Mouse (Mus musculus): ENCODE data around the gene Fli1.

Fli1 gene

GRCm38 (mm10) chr9:32542212-32543039 is at the start of gene Fli1:
Gene Fli1, minus strand, starts transcription at chr9:32542861.
- peak; percentile 40 for DNase-seq (ENCODE audit: low read depth, low spot score)

GRCm38 (mm10) chr9:32591732-32592582 is 49.3 kb upstream of the Fli1 start:
- peak; percentile 92 for DNase-seq (ENCODE audit: low read depth, low spot score)

- no peak for DNase-seq (ENCODE audit: low read depth, low spot score)
Observed at GRCm38 (mm10) chr9:32590571-32590970, 47.9 kb upstream of the Fli1 start.

GRCm38 (mm10) chr9:32589900-32590299 is 47.2 kb upstream of the Fli1 start:
- peak; percentile 85 for DNase-seq (ENCODE audit: low read depth, low spot score)

GRCm38 (mm10) chr9:32585357-32585756 is 42.7 kb upstream of the Fli1 start:
- peak; percentile 23 for DNase-seq (ENCODE audit: low read depth, low spot score)

- DNase-seq (ENCODE audit: low read depth, low spot score) = no peak
Observed at GRCm38 (mm10) chr9:32583905-32584304, 41.2 kb upstream of the Fli1 start.

GRCm38 (mm10) chr9:32581851-32582573 is 39.4 kb upstream of the Fli1 start:
- DNase-seq (ENCODE audit: low read depth, low spot score) = peak; percentile 55

- DNase-seq (ENCODE audit: low read depth, low spot score) = no peak
Observed at GRCm38 (mm10) chr9:32578411-32578810, 35.8 kb upstream of the Fli1 start.

- no peak for DNase-seq (ENCODE audit: low read depth, low spot score)
Observed at GRCm38 (mm10) chr9:32573638-32574037, 31.0 kb upstream of the Fli1 start.

- no peak for DNase-seq (ENCODE audit: low read depth, low spot score)
Observed at GRCm38 (mm10) chr9:32571676-32572075, 29.0 kb upstream of the Fli1 start.

GRCm38 (mm10) chr9:32570547-32570946 is 27.9 kb upstream of the Fli1 start:
- DNase-seq (ENCODE audit: low read depth, low spot score) = peak; percentile 71

- DNase-seq (ENCODE audit: low read depth, low spot score) = no peak
Observed at GRCm38 (mm10) chr9:32569261-32569660, 26.6 kb upstream of the Fli1 start.

GRCm38 (mm10) chr9:32567603-32568002 is 24.9 kb upstream of the Fli1 start:
- no peak for DNase-seq (ENCODE audit: low read depth, low spot score)

- no peak for DNase-seq (ENCODE audit: low read depth, low spot score)
Observed at GRCm38 (mm10) chr9:32565309-32565708, 22.6 kb upstream of the Fli1 start.

GRCm38 (mm10) chr9:32562837-32563236 is 20.2 kb upstream of the Fli1 start:
- DNase-seq (ENCODE audit: low read depth, low spot score) = no peak

- DNase-seq (ENCODE audit: low read depth, low spot score) = peak; percentile 30
Observed at GRCm38 (mm10) chr9:32562409-32562808, 19.7 kb upstream of the Fli1 start.

- DNase-seq (ENCODE audit: low read depth, low spot score) = no peak
Observed at GRCm38 (mm10) chr9:32561190-32561890, 18.7 kb upstream of the Fli1 start.

GRCm38 (mm10) chr9:32559859-32560258 is 17.2 kb upstream of the Fli1 start:
- DNase-seq (ENCODE audit: low read depth, low spot score) = no peak

GRCm38 (mm10) chr9:32559454-32559853 is 16.8 kb upstream of the Fli1 start:
- no peak for DNase-seq (ENCODE audit: low read depth, low spot score)

- DNase-seq (ENCODE audit: low read depth, low spot score) = no peak
Observed at GRCm38 (mm10) chr9:32556313-32556712, 13.7 kb upstream of the Fli1 start.

GRCm38 (mm10) chr9:32555279-32555678 is 12.6 kb upstream of the Fli1 start:
- no peak for DNase-seq (ENCODE audit: low read depth, low spot score)
